Mouse (Mus musculus) liver, postnatal 0 days (tissue): ENCODE data around the gene Entpd6.

Experiments
- CTCF ChIP-seq: sonication (generic); IDR thresholded peaks from 2 replicates; pipeline ENCODE4 v1.5.1; 2016; ENCODE audit warnings: antibody characterized with exemption, low read depth
- EP300 ChIP-seq: IDR thresholded peaks from 2 replicates; pipeline ENCODE4 v1.6.1; 2016; ENCODE audit warnings: antibody characterized with exemption, low read depth, mild to moderate bottlenecking

DNA sequence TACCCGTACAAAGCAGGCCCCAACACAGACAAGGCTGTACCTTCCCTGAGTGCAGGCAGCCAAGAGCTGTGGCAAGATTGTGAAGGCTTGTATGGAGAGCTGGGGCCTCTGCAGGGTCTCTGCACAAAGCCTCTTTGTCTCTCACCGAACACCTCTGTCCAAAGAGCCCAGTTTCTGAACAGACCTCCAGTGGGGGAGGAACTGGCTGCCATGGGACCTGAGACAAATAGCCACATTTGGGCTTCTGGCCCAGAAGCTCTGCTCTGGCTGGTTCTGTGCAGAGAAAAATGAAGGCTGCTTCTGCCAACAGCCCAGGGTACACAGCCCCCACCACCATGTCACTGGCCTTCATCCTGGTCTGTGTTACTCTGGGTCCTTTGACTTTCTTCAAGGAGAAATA lies 16.8 kb downstream of the Entpd6 start:
- TF ChIP-seq CTCF (no peak), EP300 (no peak)
